Comparison of ENCODE assay signal across 33 mouse cellular contexts in the genomic region with DNA sequence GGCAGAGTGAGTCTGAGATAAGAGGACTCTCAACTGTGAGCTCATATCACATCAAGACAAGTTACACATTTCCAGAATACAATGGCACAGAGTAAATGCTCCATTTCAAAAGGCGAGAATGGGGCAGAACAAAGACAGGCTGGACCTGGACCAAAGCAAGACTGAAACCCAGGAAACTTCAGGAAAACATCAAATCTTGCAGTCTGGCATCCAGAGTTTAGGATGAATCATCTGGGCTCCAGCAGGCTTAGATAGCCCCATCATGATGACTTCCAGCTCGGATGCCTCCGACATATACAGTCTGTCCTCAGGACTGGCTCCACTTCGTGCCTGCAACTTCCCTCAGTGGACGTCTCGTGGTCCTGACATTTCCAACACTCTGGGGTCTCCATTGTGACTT.
"Had no signal": no experiment of that assay in that cellular context is flagged by ENCODE, and none has a peak within 500 bp of the region (broad histone marks: within the 10 kb centered on the region; RNA-seq: fewer than 3 reads in every experiment).

No protein-coding gene starts in this region.

- ATAC-seq: hindbrain, embryonic 16.5 days; hindbrain, postnatal 0 days; inflammation-experienced regulatory T-cells, adult 6 months; intestine, embryonic 15.5 days; intestine, embryonic 16.5 days; intestine, postnatal 0 days had no signal

- H3K4me3 ChIP-seq: heart, embryonic 12.5 days; heart, embryonic 13.5 days; heart, embryonic 15.5 days; hindbrain, embryonic 10.5 days; hindbrain, embryonic 12.5 days; hindbrain, embryonic 13.5 days; hindbrain, embryonic 15.5 days; intestine, embryonic 15.5 days; layer of hippocampus, adult 2 months; left cerebral cortex, adult 2 months had no signal

- H3K4me2 ChIP-seq: heart, embryonic 11.5 days; heart, embryonic 12.5 days; heart, embryonic 13.5 days; heart, embryonic 15.5 days; hindbrain, embryonic 12.5 days; hindbrain, embryonic 13.5 days; hindbrain, embryonic 14.5 days; hindbrain, embryonic 15.5 days; intestine, embryonic 15.5 days had no signal

- H3K27me3 ChIP-seq: heart, embryonic 12.5 days; heart, embryonic 13.5 days; heart, embryonic 15.5 days; hindbrain, embryonic 12.5 days; hindbrain, embryonic 13.5 days; hindbrain, embryonic 15.5 days; intestine, embryonic 15.5 days had no signal

- H3K36me3 ChIP-seq: heart, embryonic 12.5 days; heart, embryonic 13.5 days; heart, embryonic 15.5 days; hindbrain, embryonic 10.5 days; hindbrain, embryonic 12.5 days; hindbrain, embryonic 13.5 days; hindbrain, embryonic 15.5 days; intestine, embryonic 15.5 days had no signal

- H3K9ac ChIP-seq: heart, embryonic 12.5 days; heart, embryonic 13.5 days; heart, embryonic 15.5 days; hindbrain, embryonic 12.5 days; hindbrain, embryonic 13.5 days; hindbrain, embryonic 14.5 days; hindbrain, embryonic 15.5 days; intestine, embryonic 15.5 days had no signal

- DNase-seq: heart, postnatal 14 days; heart, postnatal 36 days; heart, postnatal 4 days; kidney, adult 11 months; kidney, adult 18-20 months; kidney, adult 2 months; kidney, adult 8-10 months; kidney, adult 9 months; kidney, postnatal 10 days; kidney, postnatal 14 days; kidney, postnatal 25 days; kidney, postnatal 36 days; kidney, postnatal 4 days; layer of hippocampus, adult 9-11 months; layer of hippocampus, postnatal 36 days had no signal

- H3K9me3 ChIP-seq: heart, embryonic 12.5 days; heart, embryonic 13.5 days; heart, embryonic 15.5 days; hindbrain, embryonic 10.5 days; hindbrain, embryonic 12.5 days; hindbrain, embryonic 13.5 days; hindbrain, embryonic 15.5 days; intestine, embryonic 15.5 days had no signal

- H3K4me1 ChIP-seq: heart, embryonic 15.5 days; hindbrain, embryonic 13.5 days; hindbrain, embryonic 15.5 days had no signal

- H3K27ac ChIP-seq: heart, embryonic 13.5 days; heart, embryonic 15.5 days; hindbrain, embryonic 10.5 days; hindbrain, embryonic 12.5 days; hindbrain, embryonic 13.5 days; hindbrain, embryonic 14.5 days; hindbrain, embryonic 15.5 days; hindbrain, postnatal 0 days; intestine, embryonic 15.5 days; kidney, postnatal 0 days; layer of hippocampus, adult 2 months; left cerebral cortex, adult 2 months had no signal
